Mouse (Mus musculus): ENCODE results near the gene Rgs6. TPM values are rescaled to one million over a fixed set of nuclear protein-coding genes. Genes with fewer than 3 reads are reported as not detected.

Gene Rgs6
- polyA plus RNA-seq, 1 experiment, result 0.69 TPM

DNA sequence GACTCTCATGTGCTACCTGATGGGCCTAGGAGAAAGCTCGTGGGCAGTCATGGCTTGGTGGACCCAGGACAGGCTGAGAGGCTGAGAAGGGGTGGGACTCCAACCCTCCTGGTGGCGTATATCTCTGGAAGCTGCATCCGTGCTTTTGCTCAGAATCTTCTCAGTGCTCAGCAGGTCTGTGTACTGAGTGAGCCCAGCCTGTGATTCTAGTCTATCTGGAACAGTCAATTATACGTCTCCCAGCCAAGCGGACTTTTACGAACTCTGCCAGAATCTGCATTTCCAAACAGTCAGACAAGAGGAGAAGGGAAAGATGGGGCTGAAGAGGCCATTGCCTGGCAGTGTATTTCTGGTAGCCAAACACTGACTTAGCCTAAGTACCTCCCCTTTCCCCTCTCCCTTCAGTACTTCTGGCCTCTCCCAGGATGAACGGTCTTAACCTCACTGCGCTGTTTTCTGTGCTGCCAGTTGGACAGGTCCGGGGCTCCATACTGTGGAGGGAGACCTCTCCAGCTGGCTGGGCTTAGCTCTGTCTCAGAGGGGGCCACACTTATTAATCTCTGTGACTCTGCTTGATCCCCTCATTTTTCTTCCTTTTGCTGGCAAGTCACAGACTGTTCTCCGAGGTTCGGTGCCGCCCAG lies 110.9 kb downstream of the Rgs6 start:
- Histone ChIP-seq H3K4me1 (no peaks in the 10 kb centered on the region), H3K36me3 (replicated peaks; ENCODE audit: low read length) (no peaks in the 10 kb centered on the region), H3K4me3 (replicated peaks) (no peak overlapping the region), H3K27me3 (replicated peaks) (peaks cover 4% of the 10 kb centered on the region), H3K9me3 (no peaks in the 10 kb centered on the region)
- no peak for TF ChIP-seq GATA1 (IDR thresholded peaks at IDR 0.05; ENCODE audit: borderline replicate concordance, low read length)
- no peak for TF ChIP-seq FLI1 (IDR thresholded peaks at IDR 0.05; ENCODE audit: low read length)

- Histone ChIP-seq H3K27me3 (replicated peaks) (peaks cover 4% of the 10 kb centered on the region), H3K36me3 (replicated peaks; ENCODE audit: low read length) (no peaks in the 10 kb centered on the region), H3K9me3 (no peaks in the 10 kb centered on the region), H3K4me1 (no peaks in the 10 kb centered on the region), H3K4me3 (replicated peaks) (no peak overlapping the region)
- TF ChIP-seq GATA1 (IDR thresholded peaks at IDR 0.05; ENCODE audit: borderline replicate concordance, low read length) (no peak), FLI1 (IDR thresholded peaks at IDR 0.05; ENCODE audit: low read length) (no peak)
These were observed 111.4 kb downstream of the Rgs6 start for GRCm38 (mm10) chr12:82699528-82699905.

DNA sequence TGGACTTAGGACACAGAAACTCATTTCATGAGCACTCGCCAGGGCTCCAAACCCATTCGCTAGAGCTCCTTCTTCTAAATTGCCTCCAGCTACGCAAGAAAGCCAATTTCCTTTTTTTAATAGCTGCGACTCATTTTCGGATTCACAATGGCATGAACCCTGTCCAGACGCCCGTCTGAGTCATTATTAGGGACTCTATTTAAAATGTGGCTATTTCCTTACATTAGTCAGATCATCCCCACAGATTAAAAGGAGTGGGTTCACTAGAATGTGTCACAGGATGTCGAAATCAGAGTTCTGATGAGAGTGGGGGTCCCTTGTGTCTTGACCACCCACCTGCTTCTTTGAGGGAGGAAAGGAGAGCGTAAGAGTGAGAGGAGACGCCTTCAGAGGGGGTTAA lies 112.1 kb downstream of the Rgs6 start:
- H3K4me1 ChIP-seq, result no peaks in the 10 kb centered on the region
- H3K4me3 ChIP-seq (replicated peaks), result no peak overlapping the region
- H3K36me3 ChIP-seq (replicated peaks; ENCODE audit: low read length), result no peaks in the 10 kb centered on the region
- H3K27me3 ChIP-seq (replicated peaks), result peaks cover 4% of the 10 kb centered on the region
- H3K9me3 ChIP-seq, result no peaks in the 10 kb centered on the region
- TF ChIP-seq FLI1 (IDR thresholded peaks at IDR 0.05; ENCODE audit: low read length) (no peak), GATA1 (IDR thresholded peaks at IDR 0.05; ENCODE audit: borderline replicate concordance, low read length) (no peak)

- Histone ChIP-seq H3K4me3 (replicated peaks) (no peak overlapping the region), H3K4me1 (no peaks in the 10 kb centered on the region), H3K36me3 (replicated peaks; ENCODE audit: low read length) (no peaks in the 10 kb centered on the region), H3K27me3 (replicated peaks) (peaks cover 4% of the 10 kb centered on the region), H3K9me3 (no peaks in the 10 kb centered on the region)
- TF ChIP-seq GATA1 (IDR thresholded peaks at IDR 0.05; ENCODE audit: borderline replicate concordance, low read length) (no peak), FLI1 (IDR thresholded peaks at IDR 0.05; ENCODE audit: low read length) (no peak)
These were observed 112.7 kb downstream of the Rgs6 start for GRCm38 (mm10) chr12:82700840-82701239.

- Histone ChIP-seq H3K36me3 (replicated peaks; ENCODE audit: low read length) (no peaks in the 10 kb centered on the region), H3K27me3 (replicated peaks) (peaks cover 4% of the 10 kb centered on the region), H3K9me3 (no peaks in the 10 kb centered on the region), H3K4me3 (replicated peaks) (no peak overlapping the region), H3K4me1 (no peaks in the 10 kb centered on the region)
- no peak for TF ChIP-seq GATA1 (IDR thresholded peaks at IDR 0.05; ENCODE audit: borderline replicate concordance, low read length)
- no peak for TF ChIP-seq FLI1 (IDR thresholded peaks at IDR 0.05; ENCODE audit: low read length)
These were observed 113.3 kb downstream of the Rgs6 start for GRCm38 (mm10) chr12:82701359-82701758.

DNA sequence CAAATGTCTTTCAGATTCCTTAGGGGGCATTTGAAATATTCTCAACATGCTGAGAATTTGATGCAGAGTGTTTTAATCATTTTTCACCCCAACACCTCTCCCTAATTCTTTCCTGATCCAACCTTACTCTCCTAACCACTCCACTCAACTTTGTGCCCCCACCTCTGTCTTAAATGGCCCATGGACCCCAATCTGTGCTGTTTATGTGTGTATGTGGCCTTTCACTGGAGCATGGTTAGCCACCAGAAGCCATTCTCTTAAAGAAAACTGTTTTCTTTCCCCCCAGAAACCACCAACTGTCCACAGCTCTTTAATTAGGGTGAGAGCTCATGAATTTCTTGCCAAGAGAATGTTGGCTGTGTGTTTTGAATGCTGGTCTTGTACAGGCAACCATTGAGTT lies 122.3 kb downstream of the Rgs6 start:
- H3K4me1 ChIP-seq, result no peaks in the 10 kb centered on the region
- TF ChIP-seq GATA1 (IDR thresholded peaks at IDR 0.05; ENCODE audit: borderline replicate concordance, low read length) (no peak), FLI1 (IDR thresholded peaks at IDR 0.05; ENCODE audit: low read length) (no peak)

DNA sequence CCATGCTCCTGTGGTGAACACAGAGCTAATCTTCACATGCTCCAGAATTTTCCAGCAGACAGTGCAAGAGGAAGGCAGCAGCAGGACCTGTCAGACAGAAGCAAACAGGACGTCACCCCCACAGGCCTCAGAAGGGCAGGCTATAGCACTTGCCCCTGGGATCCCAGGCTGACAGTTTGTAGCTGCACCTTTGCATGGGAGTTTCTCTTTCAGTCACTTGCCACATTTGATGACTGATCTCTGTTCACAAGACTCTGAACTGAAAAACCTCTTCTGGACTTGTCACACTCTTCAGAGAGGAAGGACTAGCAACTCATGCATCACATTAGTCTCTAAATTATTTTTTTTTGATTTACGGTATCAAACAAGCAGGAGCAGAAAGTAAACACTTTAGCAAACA lies 126.2 kb downstream of the Rgs6 start:
- TF ChIP-seq GATA1 (IDR thresholded peaks at IDR 0.05; ENCODE audit: borderline replicate concordance, low read length) (no peak), FLI1 (IDR thresholded peaks at IDR 0.05; ENCODE audit: low read length) (no peak)
- Histone ChIP-seq H3K9me3 (no peaks in the 10 kb centered on the region), H3K27me3 (replicated peaks) (no peaks in the 10 kb centered on the region), H3K36me3 (replicated peaks; ENCODE audit: low read length) (no peaks in the 10 kb centered on the region), H3K4me1 (no peaks in the 10 kb centered on the region), H3K4me3 (replicated peaks) (no peak overlapping the region)

More for the DNA sequence above, 122.3 kb downstream of the Rgs6 start:
- no peaks in the 10 kb centered on the region for H3K9me3 ChIP-seq
- H3K27me3 ChIP-seq (replicated peaks), result no peaks in the 10 kb centered on the region
- H3K4me3 ChIP-seq (replicated peaks), result no peak overlapping the region
- no peaks in the 10 kb centered on the region for H3K36me3 ChIP-seq (replicated peaks; ENCODE audit: low read length)

- no peaks in the 10 kb centered on the region for H3K4me1 ChIP-seq
- no peak overlapping the region for H3K4me3 ChIP-seq (replicated peaks)
- no peaks in the 10 kb centered on the region for H3K9me3 ChIP-seq
- H3K36me3 ChIP-seq (replicated peaks; ENCODE audit: low read length), result no peaks in the 10 kb centered on the region
- H3K27me3 ChIP-seq (replicated peaks), result no peaks in the 10 kb centered on the region
- TF ChIP-seq FLI1 (IDR thresholded peaks at IDR 0.05; ENCODE audit: low read length) (no peak), GATA1 (IDR thresholded peaks at IDR 0.05; ENCODE audit: borderline replicate concordance, low read length) (no peak)
These were observed 135.0 kb downstream of the Rgs6 start for GRCm38 (mm10) chr12:82723017-82723540.

DNA sequence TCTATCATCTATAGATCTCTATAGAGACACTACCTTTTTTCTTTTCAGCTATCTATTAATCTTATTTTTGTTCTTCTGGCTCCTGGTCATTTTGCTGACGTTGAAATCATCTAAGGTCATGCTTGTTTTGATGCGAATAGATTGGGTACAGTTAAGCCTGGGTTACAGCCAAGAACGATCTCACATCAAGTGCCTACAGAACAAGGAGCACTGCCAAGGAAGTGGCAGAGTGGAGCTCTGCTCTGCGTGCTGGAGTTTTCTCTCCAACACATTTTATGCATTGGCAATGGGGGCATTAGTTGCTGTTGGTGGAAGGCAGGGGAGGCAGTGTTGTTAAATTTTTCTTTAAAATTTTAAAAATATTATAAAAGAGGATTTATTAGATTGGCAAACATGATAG lies 138.2 kb downstream of the Rgs6 start:
- no peak overlapping the region for H3K4me3 ChIP-seq (replicated peaks)

GRCm38 (mm10) chr12:82731587-82731986 lies 143.5 kb downstream of the Rgs6 start:
- Histone ChIP-seq H3K4me1 (no peaks in the 10 kb centered on the region), H3K36me3 (replicated peaks; ENCODE audit: low read length) (no peaks in the 10 kb centered on the region)
- TF ChIP-seq GATA1 (IDR thresholded peaks at IDR 0.05; ENCODE audit: borderline replicate concordance, low read length), result no peak

More for the DNA sequence above, 138.2 kb downstream of the Rgs6 start:
- Histone ChIP-seq H3K4me1 (no peaks in the 10 kb centered on the region), H3K27me3 (replicated peaks) (no peaks in the 10 kb centered on the region), H3K36me3 (replicated peaks; ENCODE audit: low read length) (no peaks in the 10 kb centered on the region), H3K9me3 (no peaks in the 10 kb centered on the region)
- TF ChIP-seq GATA1 (IDR thresholded peaks at IDR 0.05; ENCODE audit: borderline replicate concordance, low read length), result no peak
- no peak for TF ChIP-seq FLI1 (IDR thresholded peaks at IDR 0.05; ENCODE audit: low read length)

More at GRCm38 (mm10) chr12:82731587-82731986, 143.5 kb downstream of the Rgs6 start:
- Histone ChIP-seq H3K4me3 (replicated peaks) (no peak overlapping the region), H3K9me3 (no peaks in the 10 kb centered on the region), H3K27me3 (replicated peaks) (no peaks in the 10 kb centered on the region)

Measured in megakaryocyte, embryonic 14.5 days (primary cell).